Mouse (Mus musculus): Measurements from ENCODE around the gene Parm1.

Parm1 gene

DNA sequence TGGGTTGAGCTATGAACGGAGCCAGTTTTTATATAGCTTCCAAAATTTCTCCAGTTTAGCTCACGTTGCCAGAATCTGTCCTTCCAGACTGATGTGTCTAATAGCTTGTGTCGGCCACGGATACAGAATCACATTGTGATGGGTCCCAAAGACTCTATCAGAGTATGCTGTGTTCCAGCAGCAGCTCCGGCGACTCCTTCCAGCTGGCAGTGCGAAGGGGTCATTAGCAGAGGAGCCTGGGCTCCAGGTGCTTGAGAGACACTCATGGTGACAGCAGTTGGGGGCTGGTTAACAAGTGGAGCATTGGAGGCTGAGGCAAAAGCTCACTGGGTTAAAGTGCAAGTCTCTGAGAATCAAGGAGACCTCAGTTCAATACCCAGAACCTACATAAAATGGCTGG is 61.5 kb downstream of the Parm1 start:
- no peak for DNase-seq

DNA sequence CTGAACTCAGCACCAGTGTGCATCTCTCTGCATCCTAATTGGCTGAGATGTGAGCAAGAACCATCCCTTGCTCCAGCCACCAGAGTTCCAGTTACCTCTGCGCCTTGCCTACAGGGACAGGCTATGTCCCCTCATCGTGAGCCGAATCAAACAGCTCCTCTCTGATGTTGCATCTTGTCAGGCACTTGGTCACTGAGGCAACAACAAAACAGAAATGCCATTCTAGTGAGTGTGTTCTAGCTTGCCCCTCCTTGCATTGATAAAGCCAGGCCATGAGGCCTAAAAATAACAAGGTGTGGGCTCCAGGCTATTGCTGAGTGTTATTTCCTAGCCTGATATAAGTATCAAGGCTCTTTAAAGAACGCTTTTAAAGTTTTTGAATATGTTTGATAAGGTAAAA is 64.4 kb downstream of the Parm1 start:
- DNase-seq = no peak

DNA sequence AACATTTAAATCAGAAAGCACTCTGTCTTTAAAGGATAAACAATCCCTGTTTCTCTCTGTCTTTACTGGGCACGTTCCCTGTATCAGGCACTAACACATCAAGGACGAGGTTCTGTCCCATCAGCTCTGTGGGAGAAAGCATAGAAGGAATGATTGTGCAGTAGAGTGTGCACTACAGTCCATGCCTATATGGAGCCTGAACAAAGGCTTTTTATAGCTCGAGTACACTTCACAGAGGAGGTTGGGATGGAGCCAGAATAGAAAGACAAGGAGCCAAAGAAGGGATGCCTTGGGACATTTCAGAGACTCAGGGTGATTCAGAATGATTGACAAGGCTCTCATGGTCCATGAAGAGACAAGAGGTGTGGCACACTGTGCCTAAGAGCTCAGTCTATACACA is 68.8 kb downstream of the Parm1 start:
- no peak for DNase-seq

DNA sequence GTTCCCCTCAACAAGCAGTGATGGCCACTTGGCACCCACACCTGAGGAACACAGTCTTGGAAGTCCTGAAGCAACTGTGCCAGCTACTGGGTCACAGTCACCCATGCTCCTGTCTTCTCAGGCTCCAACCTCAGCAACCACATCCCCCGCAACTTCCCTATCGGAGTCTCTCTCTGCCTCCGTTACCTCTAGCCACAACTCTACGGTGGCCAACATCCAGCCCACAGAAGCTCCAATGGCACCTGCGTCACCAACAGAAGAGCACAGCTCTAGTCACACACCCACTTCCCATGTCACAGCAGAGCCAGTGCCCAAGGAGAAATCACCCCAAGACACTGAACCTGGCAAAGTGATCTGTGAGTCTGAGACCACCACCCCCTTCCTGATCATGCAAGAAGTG is 76.7 kb downstream of the Parm1 start:
- no peak for DNase-seq

DNA sequence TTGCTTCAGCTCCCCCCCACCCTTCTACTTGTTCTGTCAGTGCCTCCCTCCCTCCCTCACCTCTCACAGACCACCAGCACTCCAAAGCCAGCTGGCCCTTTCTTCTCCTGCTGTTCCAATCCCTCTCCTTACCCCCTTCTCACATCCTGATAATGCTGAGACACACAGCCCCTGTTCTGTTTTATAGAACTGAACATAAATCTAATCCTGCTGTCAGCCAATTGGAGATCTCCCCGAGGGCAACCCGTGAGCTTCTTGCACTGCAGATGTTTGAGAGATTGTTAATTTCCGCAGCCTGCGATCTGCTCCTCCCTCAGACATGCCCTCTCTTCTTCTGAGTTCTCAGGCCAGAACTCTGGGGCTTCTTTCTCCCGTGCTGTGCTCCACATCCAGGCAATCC is 79.8 kb downstream of the Parm1 start:
- no peak for DNase-seq

DNA sequence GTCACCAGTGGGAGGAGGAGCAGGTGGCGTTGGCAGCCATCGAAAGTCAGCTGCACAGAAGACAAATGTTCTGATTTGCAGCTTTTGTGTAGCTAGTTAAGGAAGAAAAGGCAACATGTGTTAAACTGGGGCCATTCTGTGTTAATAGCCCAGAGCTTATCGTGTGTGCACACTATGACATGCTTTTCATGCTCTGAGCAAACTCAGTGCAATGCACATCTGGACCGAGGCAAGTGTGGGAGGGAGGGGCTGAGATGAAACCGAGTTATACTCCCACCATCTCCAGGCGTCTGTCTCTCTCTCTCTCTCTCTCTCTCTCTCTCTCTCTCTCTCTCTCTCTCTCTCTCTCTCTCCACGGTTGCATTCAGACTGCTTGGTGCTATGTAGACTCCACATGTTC is 82.4 kb downstream of the Parm1 start:
- DNase-seq = no peak

DNA sequence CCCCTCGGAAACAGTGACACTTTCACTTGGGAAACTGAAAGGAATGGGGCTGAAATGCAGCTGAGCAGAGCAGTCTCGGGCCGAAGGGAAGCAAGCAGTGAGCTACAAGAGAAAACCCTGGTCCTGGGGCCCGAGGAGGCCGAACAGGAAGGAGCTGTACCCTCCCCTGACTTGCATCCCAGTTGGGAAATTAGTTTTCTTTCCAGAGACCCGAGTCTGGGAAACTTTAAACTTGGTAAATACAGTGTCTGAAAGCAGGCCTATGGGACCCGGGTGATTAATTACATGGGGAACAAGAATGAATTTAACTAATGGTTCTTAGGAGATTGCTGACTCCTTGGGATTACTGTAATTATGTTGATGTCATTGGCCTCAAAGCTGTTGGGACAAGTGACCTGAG is 85.9 kb downstream of the Parm1 start:
- DNase-seq = no peak

DNA sequence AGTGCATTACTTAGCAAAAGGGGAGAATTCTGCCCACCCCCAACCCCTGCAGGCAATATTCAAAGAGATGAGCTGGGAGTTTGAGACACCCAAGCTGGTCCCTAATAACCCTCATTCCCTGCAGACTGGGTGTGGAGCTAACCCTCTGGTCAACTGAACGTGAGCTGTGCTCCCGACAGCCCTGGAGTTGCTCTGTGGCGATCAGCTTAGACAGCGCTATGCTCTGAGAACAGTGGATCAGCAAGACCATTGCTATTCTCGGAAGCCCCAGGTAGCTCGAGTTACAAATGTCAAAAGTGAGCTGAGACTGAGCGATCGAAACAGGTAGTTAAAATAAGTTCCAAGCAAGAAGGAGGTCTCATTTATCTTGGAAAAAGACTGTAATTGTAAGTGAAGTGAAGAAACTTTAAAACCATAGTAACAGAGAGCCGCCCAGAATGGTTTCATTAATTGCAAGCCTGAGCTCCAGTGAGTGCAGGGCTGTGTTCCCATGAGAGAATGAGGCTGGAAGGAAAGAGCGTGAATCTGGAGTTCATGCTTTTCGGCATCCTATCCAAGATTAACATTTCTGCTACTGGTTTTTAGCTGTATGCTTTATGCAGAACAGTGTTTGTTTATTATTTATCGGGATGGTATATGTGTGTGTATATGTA is 86.5 kb downstream of the Parm1 start:
- no peak for DNase-seq

DNA sequence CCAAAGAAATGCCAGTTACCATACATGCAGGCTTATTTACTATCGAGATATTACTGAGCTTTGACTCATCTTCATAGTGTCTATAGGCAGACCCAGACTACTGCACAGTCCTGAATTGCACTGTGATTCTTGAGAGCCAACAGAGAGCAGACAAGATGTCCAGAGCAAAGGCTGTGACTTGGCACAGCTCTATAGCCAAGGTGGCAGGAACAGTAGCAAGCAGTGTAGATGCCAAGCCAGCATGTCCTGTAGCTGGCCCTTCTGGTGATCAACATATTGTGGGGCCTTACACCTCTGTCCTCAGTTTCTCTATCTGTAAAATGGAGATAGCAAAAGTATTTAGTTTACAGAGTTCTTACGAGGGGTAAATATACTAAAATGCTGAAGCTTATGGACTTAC is 89.8 kb downstream of the Parm1 start:
- no peak for DNase-seq

DNA sequence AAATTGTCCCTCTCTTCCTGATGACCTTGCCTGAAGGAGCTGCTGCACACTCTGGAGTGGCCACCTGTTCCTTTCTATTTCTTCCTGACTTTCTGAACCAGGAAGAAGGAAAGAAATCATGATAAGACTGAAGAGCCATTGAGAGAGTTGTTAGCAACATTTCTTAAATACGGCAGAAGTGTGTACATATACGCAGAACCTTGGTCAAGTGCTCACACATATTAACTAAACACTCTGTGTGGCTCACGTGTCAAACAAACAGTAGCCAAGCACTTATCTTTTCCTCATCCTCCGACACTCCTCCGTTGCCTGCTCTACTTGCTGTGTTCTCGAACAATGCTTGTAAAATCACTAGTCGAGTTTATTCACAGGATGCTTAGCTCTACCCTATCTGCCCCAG is 90.4 kb downstream of the Parm1 start:
- DNase-seq = peak in 1 of 2 experiments; percentile 18

DNA sequence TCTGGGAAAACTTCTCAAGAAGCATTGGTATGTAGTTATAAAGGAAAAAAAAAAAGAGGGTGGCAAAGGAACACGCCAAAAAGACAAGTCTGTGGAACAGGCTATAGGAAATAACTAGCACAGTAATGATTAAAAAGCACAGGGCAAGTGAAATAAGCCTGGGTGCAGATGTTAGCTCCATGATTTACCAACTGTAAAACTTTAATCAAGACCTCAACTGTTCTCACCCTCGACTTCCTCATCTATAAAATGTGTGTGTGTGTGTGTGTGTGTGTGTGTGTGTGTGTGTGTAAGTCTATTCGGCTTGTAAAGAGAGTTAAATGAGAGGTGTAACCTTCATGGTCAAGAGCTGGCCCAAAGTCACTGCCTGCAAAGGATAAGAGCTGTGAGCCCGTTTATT is 91.6 kb downstream of the Parm1 start:
- DNase-seq = no peak

DNA sequence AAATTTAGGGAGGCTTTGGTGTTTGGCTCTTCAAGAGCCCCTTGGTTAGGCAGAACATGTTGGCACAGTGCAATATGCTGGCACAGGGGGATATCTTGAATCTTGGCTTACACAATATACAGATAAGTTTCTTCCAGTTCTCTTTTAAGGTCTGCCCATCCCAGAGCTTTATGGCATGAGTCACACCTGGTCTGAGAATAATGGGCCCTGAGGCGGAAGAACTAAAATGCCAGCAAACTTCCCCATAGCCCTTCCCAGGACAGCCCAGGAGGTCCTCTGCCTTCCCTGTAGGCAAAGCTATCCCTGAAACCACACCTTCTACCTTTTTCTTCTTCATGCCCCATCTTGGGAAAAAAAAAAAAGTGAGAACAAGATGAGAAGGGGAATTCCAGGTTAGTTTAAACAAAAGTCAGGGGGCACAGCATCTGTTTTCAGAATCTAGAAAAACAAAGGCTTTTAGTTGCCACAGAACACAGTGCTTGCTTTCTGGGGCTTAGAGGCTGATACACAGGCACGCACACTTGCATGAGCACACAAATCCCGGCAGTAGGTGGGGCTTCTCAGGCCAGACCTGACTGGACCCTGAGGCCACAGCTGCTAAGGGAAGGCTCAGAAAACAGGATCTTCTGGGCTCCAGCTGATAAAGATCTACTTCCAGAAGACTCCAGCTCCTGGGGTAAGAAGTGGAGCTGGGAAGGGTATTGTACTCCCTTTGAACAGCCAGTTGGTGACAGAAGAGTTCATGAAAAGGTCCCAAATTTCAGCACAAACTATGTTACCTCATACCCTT is 92.3 kb downstream of the Parm1 start:
- DNase-seq = no peak

DNA sequence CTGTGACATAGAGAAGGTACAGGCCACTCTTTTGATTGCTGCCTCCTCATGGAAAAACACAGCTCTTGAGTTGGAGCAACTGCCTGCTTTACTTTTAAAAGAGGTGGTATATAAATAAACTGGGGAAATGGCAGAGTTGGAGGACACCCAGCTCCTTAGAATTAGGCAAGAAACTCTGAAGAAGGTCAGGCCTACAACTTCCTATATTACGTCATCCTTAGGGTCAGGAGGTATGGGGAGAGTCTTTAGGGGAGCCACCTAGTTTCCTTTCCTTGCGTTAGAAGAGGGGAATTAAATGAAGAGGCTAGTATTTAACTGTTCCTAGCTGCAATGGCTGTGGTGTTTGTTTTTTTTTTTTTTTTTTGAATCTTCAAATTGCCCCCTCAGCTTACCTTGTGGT is 93.1 kb downstream of the Parm1 start:
- DNase-seq = no peak

DNA sequence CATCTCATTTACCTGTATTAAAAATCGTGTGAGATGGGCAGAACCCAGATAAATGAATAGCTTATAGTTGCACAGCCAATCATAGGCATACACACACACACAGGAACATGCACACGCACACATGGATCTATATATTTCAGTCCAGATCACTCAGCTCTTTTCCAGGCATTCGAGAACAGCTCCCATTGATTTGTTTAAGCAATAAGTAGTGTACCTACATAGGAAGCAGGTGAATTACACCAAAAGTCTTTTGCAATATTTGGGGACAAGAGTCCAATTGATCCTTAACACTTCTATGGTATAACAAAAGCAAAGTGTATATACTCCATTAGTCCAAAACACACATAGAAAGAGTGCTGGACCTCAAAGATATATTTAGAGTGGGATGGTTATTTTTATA is 94.2 kb downstream of the Parm1 start:
- DNase-seq = no peak

DNA sequence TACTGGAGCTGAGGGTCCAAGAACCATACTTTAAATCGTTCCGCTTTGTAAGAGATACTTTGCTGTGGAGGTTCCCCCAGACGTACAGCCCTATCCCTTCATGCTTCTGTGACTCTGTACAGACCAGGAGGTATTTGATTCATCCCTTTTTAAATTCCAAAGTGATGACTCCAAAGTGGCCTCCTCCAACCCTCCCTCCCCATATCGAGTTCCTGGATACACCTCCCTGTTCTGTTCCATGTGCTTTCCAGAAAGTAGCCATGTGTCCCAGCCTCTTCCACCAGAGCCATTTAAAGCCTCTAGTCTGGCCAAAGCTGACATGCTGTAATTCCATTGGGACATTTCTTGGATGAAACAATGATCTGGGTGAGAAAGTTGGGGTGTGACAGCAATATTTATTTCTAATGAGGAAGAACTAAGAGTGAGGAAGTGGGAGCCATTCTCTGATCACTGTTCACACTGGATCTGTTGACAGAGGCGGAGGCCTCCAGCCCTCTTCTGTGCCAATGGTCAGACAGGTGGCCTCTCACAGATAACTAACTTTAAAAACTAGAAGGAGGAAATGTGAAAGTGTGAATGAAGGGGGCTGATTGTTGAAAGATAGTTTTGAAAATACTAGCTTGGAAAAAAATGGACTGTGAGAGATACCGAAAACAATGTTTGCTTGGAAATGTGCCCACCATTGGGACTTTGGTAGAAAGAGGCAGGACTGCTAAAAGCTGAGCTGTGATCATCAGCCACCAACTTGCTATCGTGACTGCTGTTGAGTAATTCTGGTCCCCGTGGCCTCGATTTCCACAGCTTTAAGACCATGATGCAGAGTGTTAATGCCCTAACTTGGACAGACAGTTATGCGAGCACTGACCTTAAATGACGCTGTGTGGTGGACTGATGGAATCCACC is 100.2 kb downstream of the Parm1 start:
- no peak for DNase-seq

DNA sequence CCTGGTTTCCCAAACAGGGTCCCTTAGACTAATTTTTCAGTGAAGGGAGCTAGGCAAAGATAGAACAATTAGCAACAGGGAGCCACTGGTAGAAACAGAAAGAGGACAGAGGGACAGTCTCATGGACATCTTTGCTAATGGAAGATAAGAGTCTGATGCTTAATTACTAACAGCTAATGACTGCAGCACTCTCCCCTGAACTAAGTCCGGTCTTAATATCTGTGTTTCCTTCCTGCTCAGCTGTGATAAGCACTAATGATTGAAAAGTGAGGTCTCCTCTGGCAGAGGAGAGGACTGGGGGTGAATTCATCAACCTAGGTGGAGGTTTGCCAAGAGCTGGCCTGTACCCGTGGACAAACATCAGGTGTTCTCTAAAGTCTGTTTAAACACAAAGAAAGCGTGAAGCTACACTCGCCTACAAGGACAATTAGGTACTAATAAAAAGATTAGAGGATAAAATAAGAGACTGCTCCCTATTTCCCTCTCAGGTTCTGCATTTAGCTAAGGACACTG is 101.3 kb downstream of the Parm1 start:
- no peak for DNase-seq

DNA sequence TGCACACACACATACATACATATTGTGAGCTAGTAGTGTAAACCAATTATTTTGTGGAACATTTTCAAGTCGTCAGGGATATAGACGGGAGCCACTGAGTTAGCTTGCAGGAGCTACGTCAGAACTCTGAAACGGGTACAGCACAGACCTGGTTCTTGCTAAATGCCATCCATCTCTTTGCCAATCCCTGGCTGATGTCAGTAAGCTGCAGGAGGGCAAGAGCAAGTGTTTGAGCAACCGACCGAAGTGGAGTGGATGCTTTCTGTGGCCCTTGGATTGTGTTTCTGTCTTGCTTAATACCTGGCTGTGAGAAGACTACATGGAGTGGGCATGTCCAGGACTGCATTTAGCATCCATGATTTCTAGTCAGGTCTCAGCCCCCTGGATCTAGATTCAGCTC is 103.8 kb downstream of the Parm1 start:
- no peak for DNase-seq

DNA sequence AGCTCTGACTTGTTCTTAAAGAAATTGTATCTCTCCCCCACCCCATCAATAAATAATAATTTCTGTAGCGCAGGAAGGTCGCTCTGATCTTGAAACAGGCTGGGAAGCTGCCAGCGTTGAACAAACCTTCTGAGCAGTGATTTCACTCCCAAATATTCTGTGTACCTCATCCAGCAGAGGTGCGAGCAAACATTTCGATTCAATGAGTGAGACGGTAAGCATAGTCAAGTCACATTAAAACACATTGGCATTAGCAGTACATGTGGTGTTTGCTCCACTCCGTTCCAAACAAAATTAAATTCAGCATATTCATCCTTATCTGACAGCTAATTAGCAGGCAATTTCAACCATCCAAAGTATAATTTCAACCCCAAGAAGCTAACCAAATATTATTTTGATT is 109.4 kb downstream of the Parm1 start:
- DNase-seq = no peak

DNA sequence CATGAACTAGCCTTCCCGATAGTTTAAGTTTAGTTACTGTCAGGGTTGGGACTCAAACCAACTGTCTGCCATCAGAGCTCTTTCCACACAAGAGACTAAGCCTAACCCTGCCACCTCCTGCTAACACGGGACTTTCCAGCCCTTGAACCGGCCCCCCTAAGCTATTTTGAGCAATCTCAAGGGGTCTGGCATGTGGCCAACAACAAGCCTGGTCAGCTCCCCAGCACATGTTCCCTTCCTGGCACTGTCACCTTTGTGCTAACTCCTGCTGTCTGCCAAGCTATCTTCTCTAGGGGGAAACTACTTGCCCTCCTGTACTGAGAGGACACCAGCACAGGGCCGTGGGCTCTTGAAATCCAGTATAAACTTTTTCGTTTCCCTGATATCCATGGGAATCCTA is 112.1 kb downstream of the Parm1 start:
- DNase-seq = no peak

DNA sequence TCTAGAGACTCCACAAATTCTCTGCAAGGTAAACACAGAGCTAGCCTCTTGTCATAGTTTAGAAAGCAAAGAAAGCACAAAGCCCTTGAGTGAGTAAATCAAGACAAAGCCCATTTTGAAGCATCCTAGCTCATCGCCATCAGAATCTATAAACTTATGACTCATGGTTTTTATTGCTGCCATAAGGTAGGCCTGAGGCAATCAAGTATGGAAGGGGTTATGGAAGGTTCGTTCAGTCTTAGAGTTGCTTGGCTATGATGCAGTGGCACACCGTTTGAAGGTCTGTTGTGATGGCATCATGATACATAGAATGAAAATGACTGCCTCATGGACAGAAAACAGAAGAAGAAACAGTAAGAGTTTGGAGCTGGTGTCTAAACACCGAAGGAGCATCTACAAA is 133.9 kb downstream of the Parm1 start:
- DNase-seq = no peak

DNA sequence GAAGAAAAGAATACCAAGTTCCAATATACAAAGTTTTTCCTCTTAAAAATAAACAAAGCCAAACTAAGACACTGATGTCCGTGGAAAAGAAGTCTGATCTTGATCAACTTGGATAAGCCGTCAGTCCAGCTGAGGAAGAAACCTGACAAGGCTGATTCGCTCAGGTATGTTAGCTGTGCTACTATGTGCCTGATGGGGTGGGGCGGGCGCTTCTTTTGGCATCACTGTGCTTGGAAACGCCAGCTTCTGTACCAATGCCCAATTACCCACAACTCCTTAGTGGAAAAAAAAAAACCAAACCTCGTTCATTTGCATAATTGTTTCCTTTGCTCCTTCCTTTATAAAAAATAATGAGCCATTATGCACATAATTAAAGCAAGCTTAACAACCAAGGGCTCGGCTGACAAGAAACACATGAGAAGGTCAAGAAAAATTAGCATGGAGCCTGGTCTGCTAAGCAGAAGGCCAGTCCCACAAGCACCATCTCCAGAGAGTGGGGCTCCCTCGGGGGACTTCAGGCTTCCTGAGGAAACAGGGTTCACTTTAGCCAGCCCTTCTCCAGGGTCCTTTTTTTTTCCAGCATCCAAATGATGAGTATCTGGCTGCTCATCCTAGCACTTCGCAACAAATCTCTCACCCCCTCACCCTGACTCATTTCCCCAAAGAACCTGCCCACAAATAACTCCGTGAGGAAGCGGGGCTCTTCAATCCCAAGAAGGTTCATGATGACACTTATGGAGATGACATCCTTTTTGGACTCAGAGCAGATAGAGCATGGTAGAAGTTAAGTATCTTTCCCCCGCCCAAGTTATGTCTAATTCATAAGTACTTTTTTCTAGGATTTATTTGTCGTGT is 135.9 kb downstream of the Parm1 start:
- no peak for DNase-seq

DNA sequence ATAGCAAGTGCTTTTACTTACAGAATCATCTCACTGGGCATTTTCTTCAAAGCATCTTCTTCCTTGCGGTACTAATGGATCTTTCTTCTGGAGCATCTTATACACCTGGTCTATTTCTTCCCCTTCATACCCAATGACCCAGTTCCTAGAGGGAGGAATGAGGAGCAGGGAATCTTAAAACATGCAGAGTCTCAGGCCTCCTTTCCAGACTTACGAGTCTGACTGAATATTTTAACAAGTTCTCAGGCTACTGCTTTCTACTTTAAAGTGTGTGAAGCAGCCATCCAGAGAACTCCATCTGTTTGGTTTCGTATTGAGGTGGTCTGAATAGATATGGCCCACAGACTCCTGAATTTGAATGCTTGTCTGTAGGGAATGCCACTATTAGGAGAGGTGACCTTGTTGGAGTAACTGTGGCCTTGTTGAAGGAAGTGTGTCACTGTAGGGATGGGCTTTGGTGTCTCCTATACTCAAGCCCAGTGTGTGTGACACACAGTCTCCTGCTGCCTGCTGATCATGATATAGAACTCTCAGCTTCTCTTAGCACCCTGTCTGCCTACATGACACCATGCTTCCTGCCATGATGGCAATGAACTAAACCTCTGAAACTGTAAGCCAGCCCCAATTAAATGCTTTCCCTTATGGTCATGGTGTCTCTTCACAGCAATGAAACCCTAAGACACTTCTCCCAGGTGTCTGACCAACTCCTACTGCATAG is 137.1 kb downstream of the Parm1 start:
- DNase-seq = no peak
